Mouse (Mus musculus): ENCODE measurements around the gene Paics.

GRCm38 (mm10) chr5:76953794-76954193 lies 2.7 kb downstream of the Paics start:
- TF ChIP-seq CTCF (IDR thresholded peaks at IDR 0.05; ENCODE audit: low read depth), result no peak
- no peak for TF ChIP-seq EP300 (IDR thresholded peaks at IDR 0.05; ENCODE audit: low read depth)

All from liver, postnatal 0 days (tissue).